Mouse (Mus musculus) G1E (cell line): ENCODE measurements around the gene Asic1.

Experiments used
- CTCF ChIP-seq: IDR thresholded peaks from 2 replicates; pipeline ENCODE4 v1.5.1; 2012; ENCODE audit warnings: low read depth, low read length, inconsistent platforms, mixed read lengths
- GATA1 ChIP-seq: IDR thresholded peaks from 2 replicates; pipeline ENCODE4 v1.6.1; 2012; ENCODE audit warnings: borderline replicate concordance, low read length, inconsistent platforms, mixed read lengths
- GATA2 ChIP-seq: IDR thresholded peaks from 2 replicates; pipeline ENCODE4 v1.6.1; 2012; ENCODE audit warnings: low read depth, low read length, inconsistent platforms, borderline replicate concordance
- POLR2AphosphoS5 ChIP-seq: IDR thresholded peaks from 2 replicates; pipeline ENCODE4 v1.6.1; 2012; ENCODE audit warnings: low read depth, low read length, inconsistent platforms; ENCODE audit not compliant: insufficient replicate concordance
- TAL1 ChIP-seq: conservative IDR thresholded peaks from 2 replicates; pipeline ENCODE4 v1.6.1; 2012; ENCODE audit warnings: low read depth, low read length, inconsistent platforms, mixed read lengths

DNA sequence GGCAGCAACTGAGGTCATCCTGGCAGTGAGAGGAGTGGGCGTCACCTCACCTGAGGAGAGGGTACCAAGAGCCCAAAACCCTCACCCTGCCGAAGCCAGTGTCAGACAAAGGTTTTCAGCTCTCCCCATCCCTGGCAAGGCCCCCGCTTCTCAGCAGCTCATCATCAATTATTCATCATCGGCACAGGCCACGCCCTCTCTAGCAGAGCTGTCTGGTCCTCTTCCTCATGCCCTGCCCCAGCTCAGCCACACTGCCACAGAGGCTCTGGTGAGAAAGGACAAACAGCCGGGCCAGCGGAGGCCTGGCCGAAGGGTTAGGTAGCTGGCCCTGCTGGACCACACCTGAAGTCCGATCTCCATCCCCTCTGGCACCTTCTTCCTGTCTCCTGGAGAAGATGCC lies 21.8 kb downstream of the Asic1 start:
- TF ChIP-seq CTCF (no peak), GATA1 (no peak), POLR2AphosphoS5 (no peak), TAL1 (no peak), GATA2 (no peak)
